Mouse (Mus musculus) heart, adult 18-20 months (tissue): ENCODE measurements around the gene Tdp1. TPM values are rescaled to one million over a fixed set of nuclear protein-coding genes. Genes with fewer than 3 reads are reported as not detected.

Source experiments
- DNase-seq, 2 experiments: peaks; one replicate each; pipeline ENCODE4 v3.0.0; 2021 to 2022; ENCODE audit warnings: mixed read lengths in 1 of 2
- microRNA-seq, 2 experiments: library from miRNA; unstranded; fragments of <30 nt; microRNA quantifications; one replicate each; pipeline ENCODE4 v1.2.0; 2022
- total RNA-seq, 2 experiments: library from RNA; stranded (reverse); gene quantifications; 2 replicates each; pipeline ENCODE4 v1.2.3; 2021

Tdp1 gene
- total RNA-seq, 2 experiments from 2014 or later = 8.8 to 10.5 TPM

- DNase-seq = no peak
Measured at GRCm38 (mm10) chr12:100001246-100001645, 116.9 kb downstream of the Tdp1 start.

DNA sequence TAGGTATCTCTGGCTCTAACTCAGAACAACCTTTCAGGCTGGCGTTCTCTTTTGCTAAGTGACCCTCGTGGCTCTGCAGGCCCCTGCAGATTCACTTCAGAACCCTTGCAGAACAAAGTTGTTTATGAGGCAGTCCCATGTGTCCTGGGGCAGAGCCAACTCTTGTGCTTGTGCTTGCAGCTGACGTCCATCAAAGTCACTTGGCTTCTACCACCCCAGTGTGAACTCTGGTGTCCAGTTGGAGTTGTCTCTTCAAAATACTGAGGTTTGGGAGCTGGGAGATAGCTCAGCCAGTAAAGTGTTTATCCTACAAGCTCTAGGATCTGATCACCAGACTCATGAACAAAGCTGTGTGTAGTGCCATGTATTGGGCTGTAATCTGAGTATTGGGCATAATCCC lies 117.6 kb downstream of the Tdp1 start:
- DNase-seq = peak; percentile 41 to 51

DNA sequence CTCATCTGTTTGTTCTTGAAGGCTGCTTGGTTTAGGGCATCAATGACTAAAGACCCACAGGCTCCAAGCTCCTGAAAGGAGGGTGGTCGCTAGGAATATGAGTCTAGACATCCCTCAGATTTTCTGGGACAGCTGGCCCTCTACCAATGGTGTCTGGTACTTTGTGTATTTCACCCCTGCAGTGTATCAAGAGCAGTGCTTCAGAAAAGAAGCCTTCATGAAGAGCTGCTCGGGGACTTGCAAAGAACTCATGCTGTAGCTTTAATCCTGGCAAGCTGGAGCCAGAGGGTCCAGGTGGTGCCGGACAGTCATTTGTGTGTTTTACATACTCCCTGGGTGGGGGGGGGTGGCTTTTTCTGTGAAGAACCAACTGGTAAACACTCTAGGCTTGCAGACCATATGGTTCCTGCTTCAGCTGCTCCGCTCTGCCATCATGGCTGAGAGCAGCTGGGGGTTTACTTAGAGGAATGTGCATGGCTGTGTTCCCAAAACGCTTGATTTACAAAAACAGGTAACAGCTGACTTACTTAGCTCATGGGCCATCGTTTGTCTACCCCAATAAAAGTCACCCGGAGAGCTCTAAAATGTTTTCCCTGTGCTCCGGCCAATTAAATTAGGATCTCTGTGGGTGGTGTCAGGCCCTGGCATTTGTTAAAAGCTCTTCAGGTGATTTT lies 118.7 kb downstream of the Tdp1 start:
- DNase-seq = no peak

Small RNA genes lying within 50 kb of the gene (microRNA-seq; reads per million reads assigned to microRNA genes)
- 0 reads per million in 2 experiments for gene Gm23291

Other genes with a start within 250 kb of the Tdp1 start
- not detected for gene Efcab11, start 78 bp upstream of the Tdp1 start, total RNA-seq
- gene Kcnk13, start 80.0 kb downstream of the Tdp1 start, total RNA-seq = under 1 TPM; 0.46 to 0.47 TPM
- gene Psmc1, start 225.6 kb downstream of the Tdp1 start, total RNA-seq = 100 to 1,000 TPM; 139 to 144 TPM